Mouse (Mus musculus): Measurements from ENCODE around the gene Msantd1.
A peak's percentile ranks its signal among the peaks of the same experiment; 100 is the strongest.

The Msantd1 gene

GRCm38 (mm10) chr5:34930151-34930975, 22.6 kb downstream of the Msantd1 start:
- no peak for DNase-seq

DNA sequence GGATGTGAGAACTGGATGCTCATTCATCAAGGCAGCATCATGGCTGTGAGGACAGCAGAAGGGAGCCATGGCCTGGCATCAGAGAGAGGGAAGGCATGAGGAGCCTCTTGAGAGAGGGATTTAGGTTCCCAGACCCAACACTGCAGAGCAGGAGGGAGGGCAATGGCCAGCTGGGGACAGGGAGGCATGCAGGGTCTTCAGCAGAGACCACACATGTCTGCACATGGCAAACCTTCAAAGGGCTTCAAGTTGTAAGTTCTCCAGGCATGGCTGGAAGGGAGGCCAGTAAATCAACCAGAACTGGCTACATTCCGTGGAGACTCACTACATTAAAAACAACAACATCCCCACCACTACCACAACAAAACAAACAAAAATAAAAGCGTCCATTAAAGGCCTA, 23.3 kb downstream of the Msantd1 start:
- DNase-seq = no peak

DNA sequence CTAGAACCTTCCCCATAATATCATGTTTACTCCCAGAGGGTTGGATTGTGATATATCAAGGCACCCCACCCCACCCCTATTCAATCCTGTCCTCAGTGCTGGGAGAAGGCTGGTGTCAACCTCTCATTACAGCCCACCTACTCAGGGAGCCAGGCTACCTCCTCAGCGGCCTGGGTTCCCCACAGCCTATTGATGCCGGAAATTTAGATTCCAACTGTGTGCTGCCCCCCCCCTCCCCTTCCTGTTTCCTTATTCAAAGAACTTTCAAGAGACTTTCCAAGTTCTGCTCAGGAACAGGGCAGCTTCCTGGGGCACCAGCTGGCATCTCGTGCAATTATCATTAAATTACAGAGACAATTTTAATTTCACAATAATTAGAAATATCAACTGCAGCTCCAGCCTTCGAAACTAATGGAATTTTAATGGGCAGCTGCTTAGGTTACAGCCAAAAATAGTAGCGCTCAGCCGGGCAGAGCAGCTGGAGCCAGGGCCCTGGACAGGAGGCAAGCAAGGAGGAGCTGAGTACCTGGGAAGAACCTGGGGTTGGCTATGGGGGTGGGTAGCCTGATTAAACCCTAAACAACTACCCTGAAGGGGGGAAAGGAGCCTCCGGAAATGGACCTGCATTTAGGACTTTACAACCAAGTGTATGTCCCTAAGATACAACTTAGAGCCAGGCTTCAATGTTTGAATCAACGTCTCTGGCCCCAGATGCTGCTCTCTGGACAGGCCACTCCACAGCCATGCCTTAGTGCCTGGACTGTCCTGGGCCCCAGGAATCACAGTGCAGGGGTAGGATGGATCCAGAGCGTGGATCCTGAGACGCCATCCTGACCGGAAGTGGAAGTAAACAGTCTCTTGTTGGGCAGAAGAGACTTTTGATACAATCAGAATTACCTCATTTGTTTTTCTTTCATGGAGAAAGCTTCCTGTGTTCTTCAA, 24.0 kb downstream of the Msantd1 start:
- DNase-seq = no peak

- DNase-seq = no peak
These were observed 24.6 kb downstream of the Msantd1 start for GRCm38 (mm10) chr5:34932458-34932806.

DNA sequence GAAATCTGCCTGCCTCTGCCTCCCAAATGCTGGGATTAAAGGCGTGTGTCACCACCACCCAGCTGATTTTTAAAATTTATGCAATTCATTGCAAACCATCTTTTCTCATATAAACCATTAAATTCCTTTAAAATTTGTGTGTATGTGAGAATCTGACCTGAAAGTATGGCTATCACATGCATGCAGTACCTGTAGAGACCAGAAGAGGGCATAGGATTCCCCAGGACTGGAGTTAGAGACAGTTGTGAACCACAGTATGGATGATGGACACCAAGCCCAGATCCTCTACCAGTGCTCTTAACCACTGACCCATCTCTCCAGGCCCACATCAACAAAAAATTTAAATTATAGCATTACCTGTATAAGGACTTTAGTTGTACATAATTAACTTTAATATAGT, 25.6 kb downstream of the Msantd1 start:
- no peak for DNase-seq

DNA sequence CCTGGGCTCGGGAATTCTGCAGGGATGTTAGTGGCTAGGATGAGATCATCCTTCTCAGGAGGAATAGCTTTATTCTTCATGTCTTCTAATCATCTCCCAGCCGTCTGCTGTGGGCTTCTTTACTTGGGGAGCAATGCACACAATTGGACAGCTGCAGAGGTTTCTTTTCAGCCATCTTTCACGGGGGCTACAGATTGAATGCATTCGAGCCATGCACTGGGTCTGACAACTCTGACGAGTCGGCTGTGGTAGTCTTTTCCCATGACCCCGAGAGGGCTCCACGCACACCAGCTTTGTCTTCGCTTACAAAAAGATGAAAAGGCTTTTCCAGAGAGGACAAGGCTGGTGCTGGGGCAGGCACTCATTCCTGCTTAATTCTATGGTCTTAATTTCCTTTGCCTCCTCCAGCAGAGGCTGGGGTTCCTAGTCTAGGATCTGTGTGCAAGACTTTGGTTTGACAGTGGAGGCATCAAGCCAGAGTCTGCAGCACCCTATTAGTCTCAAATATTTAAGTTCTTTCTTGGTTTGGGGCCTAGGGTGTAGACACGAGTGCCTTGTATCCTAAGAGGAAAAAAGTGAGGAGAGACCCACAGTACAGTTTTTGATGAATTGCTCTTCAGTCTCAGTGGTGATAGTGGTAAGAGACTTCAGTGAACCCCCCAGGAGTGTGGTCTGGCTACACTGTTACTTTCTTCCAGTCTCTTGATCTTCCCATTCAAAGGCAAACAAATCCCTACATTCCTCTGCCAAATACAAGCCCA, 34.1 kb downstream of the Msantd1 start:
- DNase-seq = no peak

DNA sequence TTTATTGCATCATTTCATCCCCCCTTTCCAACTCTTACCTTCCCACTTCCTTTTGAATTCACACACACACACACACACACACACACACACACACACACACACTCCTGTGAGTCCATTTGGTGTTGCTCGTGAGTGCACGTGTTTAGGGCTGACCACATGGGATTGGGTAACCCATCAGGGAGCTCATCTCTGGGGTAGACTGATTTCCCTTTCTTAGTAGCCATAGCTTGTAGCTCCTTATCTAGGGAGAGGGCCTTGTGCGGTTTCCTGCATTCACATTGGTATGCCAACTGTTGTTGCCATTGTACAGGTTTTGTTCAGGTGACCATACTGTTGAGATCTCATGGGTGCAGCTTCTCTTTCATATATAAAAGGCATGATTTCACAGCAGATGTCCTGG, 35.6 kb downstream of the Msantd1 start:
- no peak for DNase-seq

- peak; percentile 86 for DNase-seq
These were observed 41.3 kb downstream of the Msantd1 start, which contains the start of gene Rgs12 for GRCm38 (mm10) chr5:34948861-34949760. TSS of gene Rgs12 (plus strand) at chr5:34949445.

- no peak for DNase-seq
These were observed 42.0 kb downstream of the Msantd1 start for GRCm38 (mm10) chr5:34949769-34950211.

- DNase-seq = no peak
These were observed 42.8 kb downstream of the Msantd1 start for GRCm38 (mm10) chr5:34950486-34951160.

GRCm38 (mm10) chr5:34951161-34951834, 43.5 kb downstream of the Msantd1 start:
- peak; percentile 55 for DNase-seq

DNA sequence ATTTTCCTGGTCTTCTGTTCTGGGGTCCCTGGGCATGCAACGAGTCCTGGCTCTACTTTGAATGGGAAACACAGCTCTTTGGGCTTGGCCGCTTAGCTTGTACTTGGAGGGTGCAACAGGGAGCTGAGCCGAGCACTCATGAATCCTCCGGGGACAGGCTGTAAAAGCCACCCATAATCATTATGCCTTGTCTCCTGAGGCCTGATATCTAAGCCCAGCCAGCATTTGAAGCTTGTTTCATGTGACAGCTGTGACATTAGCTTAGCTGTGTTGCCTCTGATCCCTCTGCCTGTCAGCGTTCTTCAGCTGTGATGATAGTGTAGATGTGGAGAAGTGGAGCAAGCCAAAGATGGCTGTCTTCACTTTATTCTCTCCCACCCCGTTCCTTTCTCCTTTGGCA, 46.7 kb downstream of the Msantd1 start:
- no peak for DNase-seq

DNA sequence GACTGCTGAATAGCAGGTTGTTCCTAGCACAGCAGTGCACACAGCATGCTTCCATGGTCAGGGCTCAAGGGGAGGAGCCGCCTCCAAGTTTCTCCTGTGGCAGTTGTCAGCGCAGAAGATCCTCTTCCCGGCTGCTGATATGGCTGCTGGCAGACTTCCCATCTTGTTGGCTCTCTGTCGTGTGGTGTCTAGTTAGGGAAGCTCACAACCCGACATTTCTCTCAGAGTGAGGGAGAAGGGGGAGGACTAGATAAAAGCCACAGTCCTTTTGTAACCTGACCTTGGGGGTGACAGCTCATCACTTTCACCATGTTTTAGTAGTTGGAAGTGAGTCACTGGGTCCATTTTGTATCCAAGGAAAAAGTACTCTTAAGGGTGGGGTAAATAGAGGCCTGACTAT, 47.8 kb downstream of the Msantd1 start:
- peak; percentile 14 for DNase-seq

DNA sequence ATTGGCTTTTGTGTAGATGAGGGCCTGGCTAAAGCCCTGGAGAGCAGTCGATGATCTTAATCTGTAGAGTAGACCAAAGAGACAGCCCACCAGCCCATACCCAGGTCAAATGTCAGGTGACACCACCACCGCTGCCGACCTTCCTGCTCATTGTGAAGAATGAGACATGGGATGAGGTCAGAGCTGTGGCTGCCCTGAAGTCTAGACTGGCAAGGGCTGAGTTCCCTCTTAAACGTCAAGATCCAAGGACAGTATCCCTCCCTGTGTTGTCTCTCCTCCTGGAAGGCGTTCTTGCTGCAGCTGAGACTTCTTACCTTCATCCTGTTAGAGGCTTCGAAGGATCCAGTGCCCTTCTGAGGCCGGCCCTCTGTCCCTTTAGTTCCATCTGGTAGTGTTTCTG, 48.3 kb downstream of the Msantd1 start:
- no peak for DNase-seq

DNA sequence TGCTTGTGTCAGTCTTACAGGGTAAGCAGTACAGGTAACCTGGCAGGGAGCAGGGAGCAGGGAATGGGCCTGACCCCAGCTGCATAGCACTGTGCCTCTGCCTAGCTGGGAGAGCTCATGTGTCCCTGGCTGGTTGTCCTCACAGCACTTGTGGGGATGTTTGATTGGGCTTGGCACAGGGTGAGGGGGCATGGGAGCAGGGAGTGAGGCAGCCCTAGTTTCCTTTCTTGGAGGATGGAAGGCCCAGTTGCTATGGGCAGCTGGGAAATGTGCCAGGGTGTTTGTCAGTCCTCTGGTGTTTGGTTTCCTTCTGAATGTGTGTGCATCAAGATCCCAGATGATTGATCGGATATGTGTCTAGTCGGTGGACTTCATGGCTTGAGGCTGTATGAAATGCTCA, 49.2 kb downstream of the Msantd1 start:
- no peak for DNase-seq

DNA sequence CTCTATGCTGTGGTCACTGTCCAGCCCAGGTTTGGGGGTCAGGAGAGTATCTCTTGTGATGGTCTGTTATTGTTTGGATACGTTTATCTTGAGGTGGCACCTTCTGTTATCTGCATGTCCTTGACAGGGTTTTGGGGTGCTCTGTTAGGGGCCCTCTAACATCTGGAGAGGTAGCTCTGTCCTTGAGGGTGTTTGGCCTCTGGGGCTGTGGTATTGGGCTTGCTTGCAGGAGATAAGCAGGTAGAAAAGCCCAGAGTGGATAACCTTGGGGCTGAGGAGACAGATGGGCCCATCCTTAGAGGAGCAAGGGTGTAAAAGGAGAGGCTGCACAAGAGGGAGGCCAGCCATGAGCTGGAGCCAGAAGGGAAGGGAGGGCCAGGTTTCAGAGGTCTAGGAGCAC, 52.2 kb downstream of the Msantd1 start:
- DNase-seq = no peak

- DNase-seq = no peak
These were observed 57.7 kb downstream of the Msantd1 start for GRCm38 (mm10) chr5:34965531-34965930.

GRCm38 (mm10) chr5:34968386-34968785, 60.6 kb downstream of the Msantd1 start:
- DNase-seq = peak; percentile 43

- no peak for DNase-seq
These were observed 64.7 kb downstream of the Msantd1 start for GRCm38 (mm10) chr5:34972471-34972870.

Data from kidney, adult 9 months (tissue).